Mouse (Mus musculus): Measurements from ENCODE around the gene Slc9a7. TPM values are rescaled to one million over a fixed set of nuclear protein-coding genes. Genes with fewer than 3 reads are reported as not detected.

Slc9a7 gene
- polyA plus RNA-seq, 1 experiment from 2014 or later = 2.7 TPM

Other genes starting within 250 kb of the Slc9a7 start
- 3.6 and 5.3 TPM in 2 replicates for gene Chst7, start 232.2 kb downstream of the Slc9a7 start, polyA plus RNA-seq (2014; fragmentation: Nextera tagmentation; extraction: Ambion mirVana)
- gene Rp2, start 72.7 kb upstream of the Slc9a7 start, polyA plus RNA-seq (2014; fragmentation: Nextera tagmentation; extraction: Ambion mirVana) = 13.4 and 17.8 TPM in 2 replicates
- 6.6 and 7.3 TPM in 2 replicates for gene Jade3, start 133.9 kb upstream of the Slc9a7 start, polyA plus RNA-seq (2014; fragmentation: Nextera tagmentation; extraction: Ambion mirVana)

Measured in forebrain, embryonic 14.5 days (tissue).